Mouse (Mus musculus): Measurements from ENCODE around the gene Commd4.

Gene Commd4

GRCm38 (mm10) chr9:57141417-57142353, 16.4 kb downstream of the Commd4 start:
- DNase-seq, result no peak

GRCm38 (mm10) chr9:57139571-57139970, 18.6 kb downstream of the Commd4 start:
- no peak for DNase-seq

GRCm38 (mm10) chr9:57139110-57139509, 19.0 kb downstream of the Commd4 start:
- no peak for DNase-seq

- no peak for DNase-seq
These were observed 19.6 kb downstream of the Commd4 start for GRCm38 (mm10) chr9:57138507-57138906.

- no peak for DNase-seq
These were observed 20.4 kb downstream of the Commd4 start for GRCm38 (mm10) chr9:57137777-57138176.

GRCm38 (mm10) chr9:57137246-57137645, 20.9 kb downstream of the Commd4 start:
- DNase-seq, result no peak

- DNase-seq, result peak; percentile 95
These were observed 27.3 kb downstream of the Commd4 start, which contains the start of gene Man2c1 for GRCm38 (mm10) chr9:57130577-57131433. TSS of gene Man2c1 (plus strand) at chr9:57130690.

- no peak for DNase-seq
These were observed 28.5 kb downstream of the Commd4 start for GRCm38 (mm10) chr9:57129641-57130040.

GRCm38 (mm10) chr9:57117261-57117755, 40.8 kb downstream of the Commd4 start:
- no peak for DNase-seq
